Mouse (Mus musculus) c-Kit-positive CD71-negative TER-119-negative erythroid progenitor cells, embryonic 14.5 days (primary cell): Measurements from ENCODE around the gene Zfp607b.

Experiments
- DNase-seq: peaks from one replicate; pipeline ENCODE4 v3.0.0-alpha.2; 2013; ENCODE audit warnings: low read depth

The Zfp607b gene

DNA sequence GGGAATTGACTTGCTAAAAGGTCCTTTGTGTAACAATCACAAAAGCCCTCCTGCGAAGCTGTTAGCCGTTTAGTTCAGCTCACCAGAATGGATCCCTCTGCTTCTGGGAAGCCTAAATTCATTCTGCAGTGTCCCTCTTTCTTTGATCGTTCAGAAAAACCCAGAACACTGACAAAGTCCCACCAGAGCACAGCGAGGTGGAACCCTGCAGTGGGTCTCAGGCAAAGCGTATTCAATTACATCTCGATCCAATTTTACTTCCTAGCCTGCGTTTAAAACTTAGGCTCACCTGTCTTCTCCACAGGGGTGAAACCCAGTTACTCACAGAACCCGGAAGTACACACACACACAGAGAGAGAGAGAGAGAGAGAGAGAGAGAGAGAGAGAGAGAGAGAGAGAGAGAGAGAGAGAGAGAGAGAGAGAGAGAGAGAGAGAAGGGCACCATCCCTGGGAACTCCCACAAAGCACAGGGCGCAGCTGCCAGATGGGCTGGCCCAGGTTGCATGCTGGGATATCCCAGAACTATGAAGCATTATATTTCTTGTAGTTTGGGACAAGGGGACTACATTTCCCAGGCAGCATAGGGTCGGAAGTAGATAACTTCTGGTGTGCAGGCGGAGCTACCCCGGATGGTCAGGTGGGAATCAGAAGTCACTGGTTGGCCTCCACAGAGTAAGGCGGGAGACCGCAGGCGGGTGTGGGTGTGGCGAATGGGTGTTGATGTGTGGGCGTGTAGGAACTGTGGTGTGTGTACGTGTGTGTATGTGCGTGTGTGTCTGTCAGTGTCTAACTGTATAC, at the start of gene Zfp607b:
TSS of gene Zfp607b (plus strand) at position 526 of the 798 bp plus-strand sequence.
- peak; percentile 89 for DNase-seq

DNA sequence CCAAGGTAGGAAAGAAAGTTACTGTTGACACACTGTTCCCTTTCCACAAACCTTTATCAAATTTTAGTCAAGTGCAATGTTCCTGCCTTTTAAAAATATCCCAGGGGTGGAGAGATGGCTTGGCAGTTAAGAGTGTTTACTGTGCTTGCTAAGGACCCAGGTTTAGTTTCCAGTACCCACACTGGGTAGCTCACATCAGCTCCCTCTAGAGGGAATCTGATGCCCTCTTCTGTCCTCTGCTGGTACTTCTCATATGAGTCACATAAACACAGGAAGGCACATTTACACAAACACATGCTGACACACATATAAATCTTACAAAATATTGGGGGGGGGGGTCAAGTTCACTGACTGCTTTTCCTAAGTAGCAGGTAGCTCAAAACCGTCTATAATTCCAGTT, 44.7 kb upstream of the Zfp607b start:
- no peak for DNase-seq

DNA sequence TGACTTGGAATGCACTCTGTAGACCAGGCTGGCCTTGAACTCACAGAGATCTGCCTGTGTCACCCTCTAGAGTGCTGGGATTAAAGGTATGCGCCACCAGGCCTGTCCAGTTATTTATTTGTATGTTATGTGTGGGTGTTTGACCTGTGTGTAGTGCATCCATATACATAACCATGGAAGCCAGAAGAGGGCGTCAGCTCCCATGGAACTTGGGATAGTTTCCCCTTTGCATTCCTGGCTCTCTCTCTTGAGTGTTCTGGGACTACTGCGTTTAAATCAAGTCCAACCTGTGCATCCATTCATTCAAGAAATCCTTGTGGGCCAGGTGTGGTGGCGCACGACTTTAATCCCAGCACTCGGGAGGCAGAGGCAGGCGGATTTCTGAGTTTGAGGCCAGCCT, 42.6 kb upstream of the Zfp607b start:
- no peak for DNase-seq

DNA sequence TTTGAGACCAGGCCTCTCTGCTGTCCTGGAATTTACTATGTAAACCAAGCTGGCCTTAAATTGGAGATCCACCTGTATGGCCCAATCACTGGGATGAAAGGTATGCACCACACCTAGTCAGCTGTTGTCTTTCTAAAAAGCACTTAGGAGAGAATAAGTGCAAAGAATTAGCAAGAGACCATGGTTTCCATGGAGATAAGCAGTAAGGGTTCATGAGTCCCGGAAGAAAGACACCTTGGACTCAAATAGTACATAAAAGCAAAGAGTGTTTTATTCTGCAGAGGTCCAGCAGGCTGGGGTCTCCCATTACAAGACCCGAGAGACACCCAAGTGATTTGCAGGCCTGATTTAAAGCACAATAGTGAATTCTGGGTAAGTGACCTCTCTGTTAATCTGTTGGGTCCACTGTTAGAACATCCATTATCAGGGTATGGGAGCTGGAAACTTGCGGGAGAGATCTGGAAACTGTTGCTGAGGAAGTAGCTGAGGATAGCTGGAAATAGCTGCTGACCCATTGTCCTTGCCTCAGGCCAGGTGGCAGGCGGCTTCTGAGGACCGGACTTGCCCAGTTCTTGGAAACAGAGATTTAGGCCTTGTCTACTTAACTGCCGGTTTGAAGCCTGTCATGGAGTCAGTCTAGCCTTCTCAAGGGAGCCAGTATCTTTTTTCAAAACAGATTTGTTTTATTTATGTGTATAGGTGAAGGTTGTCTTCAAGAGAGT, 41.7 kb upstream of the Zfp607b start:
- DNase-seq = no peak

DNA sequence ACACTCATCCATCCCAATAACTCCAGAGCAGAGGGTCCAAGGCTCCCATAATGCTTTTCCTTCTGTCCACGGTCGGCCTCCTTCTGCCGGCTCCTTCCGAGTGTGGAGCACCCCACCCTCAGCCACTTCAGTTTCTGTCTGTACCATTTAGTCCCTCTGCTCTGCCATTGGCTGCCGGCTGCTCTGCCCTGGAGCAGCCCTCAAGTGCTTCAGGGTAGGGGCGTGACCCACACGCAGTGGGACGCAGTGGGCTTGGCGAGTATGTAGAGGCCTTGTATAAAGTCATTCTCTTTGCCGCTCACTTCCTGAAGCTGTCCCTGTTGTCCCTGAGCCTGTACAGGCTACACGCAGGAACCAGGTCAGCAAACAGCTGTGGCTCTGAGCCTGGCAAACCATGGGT, 39.4 kb upstream of the Zfp607b start:
- no peak for DNase-seq

DNA sequence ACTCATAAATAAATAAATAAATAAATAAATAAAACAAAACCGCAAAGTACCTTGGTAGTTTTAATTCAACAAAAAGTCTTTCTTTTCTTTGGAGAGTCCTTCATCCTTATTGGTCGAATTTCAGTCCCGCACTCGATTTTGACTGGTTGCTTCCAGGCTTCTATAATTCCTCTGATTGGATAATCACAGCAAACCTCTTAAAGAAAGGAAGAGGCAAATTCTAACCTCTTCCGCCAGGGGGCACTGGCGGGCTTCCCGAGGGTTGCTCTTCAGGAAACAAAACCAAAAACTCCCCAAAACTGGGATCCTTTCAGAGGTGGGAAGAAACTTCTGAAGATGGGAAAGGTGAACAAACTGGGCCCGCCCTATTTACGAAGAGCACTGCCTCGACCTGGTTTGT, 38.2 kb upstream of the Zfp607b start:
- peak; percentile 82 for DNase-seq

DNA sequence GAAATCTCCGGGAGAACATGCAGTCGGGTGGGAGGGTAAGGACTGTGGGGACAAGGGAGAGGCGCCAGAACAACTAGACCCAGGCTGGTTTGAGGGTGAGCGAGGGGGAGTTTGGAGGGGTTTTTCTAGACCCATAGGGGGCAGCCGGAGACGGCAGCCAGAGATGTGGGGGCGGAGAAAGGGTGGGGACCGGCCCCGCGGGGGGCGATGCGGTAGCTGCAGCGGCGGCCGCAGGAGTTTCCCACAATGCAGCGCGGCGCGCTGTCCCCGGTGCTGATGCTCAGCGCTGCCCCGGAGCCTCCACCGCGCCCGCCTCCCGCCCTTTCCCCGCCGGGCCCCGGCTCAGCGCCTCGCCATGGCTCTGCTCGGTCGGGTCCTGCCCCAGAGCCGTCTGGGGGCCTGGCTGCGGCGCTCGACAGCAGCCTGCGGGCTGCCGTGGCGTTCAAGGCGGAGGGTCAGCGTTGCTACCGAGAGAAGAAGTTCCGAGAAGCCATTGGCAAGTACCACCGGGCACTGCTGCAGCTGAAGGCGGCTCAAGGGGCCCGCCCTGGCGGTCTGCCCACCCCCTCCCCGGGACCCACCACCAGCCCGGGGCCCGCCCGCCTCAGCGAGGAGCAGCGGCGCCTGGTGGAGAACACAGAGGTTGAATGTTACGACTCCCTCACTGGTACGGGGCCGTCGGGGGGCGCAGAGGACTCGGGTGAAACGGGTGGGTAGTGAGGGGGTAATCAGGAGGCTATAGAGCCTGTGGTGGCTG, 35.3 kb upstream of the Zfp607b start, which contains the start of gene Ttc9b:
TSS of gene Ttc9b (plus strand) at position 235 of the 757 bp plus-strand sequence.
- no peak for DNase-seq

DNA sequence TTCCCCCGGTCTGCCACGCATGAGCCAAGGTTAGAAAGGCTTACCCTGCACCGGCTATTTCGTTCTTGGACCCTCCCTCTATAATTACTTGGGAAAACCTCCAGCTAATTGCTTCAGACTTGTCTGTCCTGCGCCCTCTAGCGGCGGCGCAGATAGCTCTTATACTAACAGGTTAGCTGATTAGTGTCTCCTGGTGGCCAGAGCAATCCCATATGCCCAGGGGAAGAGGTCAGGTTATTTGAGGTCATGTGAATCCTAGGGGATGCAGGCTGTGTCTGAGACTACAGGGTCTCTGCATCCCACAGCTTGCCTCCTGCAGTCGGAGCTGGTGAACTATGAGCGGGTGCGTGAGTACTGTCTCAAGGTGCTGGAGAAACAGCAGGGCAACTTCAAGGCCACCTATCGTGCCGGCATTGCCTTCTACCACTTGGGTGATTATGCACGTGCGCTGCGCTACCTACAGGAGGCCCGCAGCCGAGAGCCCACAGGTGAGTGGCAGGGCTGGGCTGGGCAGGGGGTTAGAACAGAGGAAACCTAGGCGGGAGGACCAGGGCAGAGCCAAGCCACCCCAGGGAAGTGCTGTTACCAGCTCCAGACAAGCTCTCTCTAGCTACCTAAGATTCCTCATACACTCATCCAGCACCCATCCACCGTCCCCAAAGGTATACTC, 34.4 kb upstream of the Zfp607b start:
- DNase-seq = no peak

DNA sequence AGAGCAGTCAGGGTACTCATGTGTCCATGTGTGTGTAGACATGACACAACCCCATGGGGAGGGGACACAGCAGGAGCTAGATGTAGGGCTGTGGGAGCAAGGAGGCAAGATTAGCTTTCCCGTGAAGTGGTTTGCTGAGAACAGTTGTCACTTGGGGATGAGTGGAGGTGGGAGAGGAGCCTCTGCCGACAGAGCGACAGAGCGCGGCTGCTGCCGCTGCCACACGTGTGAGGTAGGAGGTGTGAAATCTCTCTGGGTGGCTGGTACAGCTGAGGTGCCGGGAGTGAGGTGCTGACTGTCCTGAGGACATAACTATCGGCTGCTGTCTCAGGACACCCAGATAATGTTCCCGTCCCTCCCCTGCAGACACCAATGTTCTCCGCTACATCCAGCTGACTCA, 33.6 kb upstream of the Zfp607b start:
- no peak for DNase-seq

DNA sequence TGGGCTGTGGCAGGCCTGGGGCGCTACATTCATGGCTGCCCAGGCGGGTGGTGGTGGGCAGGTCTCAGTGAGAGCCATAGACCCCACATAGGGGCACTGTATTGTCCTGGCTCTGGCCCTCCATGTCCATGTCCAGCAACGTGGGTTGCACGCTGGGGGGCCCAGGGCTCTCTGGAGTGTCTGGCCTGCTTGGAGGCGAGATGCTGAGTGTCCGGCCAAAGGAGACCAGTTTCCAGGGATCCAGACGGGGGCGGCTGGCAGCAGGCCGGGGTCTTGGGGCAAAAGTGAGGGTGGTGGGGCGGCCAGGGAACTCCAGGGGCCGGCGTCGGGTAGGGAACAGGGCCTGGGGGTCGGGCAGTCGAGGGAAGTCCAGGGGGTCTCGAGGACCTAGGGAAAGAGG, 32.5 kb upstream of the Zfp607b start:
- DNase-seq = no peak

DNA sequence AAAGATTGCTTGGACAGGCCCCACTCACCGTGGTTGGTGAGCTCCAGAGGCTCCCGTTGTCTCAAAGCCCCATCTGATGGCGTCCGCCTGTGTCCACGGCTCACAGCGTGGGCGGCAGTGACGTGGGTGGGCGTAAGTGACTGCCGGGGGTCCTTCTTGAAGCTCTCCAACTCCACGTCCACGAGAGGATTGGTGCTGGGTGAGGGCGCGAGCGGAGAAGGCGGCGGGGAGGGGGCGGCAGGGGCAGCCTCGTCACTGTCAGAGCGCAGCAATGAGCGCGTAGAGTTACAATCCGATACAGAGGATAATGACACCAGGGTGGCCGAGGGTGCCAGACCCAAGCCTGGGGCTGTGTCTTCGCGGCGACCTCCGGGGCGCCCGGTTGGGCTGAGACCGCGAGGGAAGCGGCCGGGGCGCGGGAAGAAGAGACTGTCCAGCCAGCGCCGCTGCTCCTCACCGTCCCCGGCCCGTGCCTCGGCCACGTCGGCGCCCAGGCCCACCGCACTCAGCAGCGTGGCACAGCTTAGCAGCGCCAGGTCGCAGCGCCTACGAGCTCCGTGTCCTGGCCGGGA, 31.2 kb upstream of the Zfp607b start:
- DNase-seq = no peak

DNA sequence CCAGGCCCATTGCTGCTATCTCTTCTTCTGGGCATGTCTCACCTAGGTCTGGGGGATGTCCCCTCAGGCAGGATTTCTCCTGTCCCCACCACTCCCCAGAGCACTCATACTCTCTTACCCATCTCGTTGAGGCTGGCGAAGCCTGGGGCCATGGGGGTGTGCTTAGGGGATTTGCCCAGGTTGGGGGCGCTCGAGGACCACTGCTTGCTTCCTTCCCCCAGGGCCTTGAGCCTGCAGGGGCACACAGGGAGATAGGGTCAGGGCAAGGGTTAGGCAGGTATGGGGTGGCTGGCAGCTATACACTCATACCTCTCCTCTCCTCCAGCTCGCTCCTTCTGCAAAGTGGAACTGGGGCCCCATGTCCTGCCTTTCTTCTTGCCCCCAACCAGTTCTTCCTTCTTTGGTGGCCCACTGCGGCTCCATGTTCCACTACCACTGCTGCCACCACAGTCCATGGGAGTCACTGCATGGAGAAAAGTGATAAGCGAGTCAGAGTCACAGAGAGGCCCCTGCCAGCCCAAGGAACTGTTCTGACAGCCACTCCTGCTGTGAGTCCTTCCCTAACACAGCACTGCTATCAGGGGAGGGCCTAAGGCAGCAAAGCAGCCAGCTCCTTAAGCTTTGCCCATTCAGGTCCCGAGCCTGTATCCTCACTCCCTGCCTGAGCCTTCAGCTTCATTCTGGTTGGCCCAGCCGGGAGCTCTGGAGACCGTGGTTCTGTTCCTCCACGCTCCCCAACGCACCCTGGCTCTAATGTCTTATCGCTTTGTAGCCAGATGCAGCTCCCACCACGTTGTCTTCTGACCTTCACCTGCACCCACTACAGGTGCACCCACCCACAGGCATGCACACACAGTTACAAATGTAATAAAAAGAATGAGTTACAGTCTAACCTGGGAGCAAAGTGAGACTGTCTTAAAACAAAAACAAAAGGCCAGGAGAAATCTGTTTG, 30.2 kb upstream of the Zfp607b start:
- no peak for DNase-seq

DNA sequence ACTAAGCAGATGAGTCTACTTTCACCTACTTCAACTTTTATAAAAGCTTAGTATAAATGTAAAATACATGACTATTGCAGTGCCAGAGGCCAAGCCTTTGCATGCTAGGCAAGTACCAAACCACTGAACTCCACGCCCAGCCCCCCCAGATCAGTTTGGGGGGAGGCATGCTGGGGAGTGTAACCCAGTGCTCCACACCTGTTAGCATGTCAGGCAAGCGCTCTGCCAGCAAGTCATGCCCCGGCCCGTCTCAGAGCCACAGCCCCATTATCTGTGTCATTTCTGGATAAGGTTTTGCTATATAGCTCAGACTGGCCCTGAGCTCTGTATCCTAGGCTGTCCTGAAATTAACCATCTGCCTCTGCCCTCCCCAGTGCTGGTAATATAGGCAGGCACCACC, 27.1 kb upstream of the Zfp607b start:
- no peak for DNase-seq

DNA sequence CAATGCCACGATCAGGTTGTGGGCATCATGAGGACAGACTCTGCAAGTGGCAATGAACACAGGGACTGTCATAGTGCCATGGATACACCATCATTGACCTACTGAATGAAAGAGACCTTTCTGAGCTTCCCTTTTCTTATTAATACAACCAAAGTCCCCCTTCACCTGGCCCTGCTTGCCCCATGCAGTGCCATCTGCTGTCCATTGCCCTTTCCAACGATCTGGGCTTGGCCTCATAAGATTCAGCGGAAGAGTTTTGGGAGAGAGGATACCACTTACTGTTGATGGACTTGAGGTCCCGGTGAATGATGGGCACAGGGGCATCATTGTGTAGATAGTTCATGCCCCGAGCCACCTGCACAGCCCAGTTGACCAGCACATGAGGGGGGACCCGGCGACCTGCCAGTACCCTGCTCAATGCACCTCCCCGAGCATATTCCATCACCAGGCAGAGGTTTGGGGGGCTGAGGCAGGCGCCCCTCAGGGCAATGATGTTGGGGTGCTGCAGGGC, 16.0 kb upstream of the Zfp607b start:
- no peak for DNase-seq

DNA sequence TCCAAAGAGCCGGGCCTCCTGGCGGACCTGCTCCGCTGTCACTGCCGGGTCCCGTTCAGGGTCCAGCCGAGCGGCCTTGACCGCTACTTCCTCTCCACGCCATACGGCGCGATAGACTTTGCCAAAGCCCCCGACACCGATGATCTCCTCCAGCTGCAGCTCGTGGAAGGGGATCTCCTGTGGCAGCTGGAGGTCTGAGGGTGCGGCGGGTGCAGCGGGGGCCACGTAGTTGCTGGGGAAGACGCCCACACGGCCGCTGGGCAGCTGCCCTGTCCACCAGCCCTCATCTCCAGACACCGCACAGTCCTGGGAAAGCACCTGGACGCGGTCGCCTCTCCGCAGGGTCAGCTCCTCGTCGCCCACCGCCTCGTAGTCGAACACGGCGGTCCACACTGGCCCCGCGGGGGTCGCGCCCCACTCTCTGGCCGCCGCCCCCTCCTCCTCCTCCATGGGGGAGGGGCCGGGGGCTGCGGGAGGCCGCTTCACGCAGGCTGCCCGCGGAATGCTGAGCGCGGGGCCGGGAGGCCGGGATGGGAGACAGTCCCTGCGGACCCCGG, 15.5 kb upstream of the Zfp607b start:
- DNase-seq = no peak

DNA sequence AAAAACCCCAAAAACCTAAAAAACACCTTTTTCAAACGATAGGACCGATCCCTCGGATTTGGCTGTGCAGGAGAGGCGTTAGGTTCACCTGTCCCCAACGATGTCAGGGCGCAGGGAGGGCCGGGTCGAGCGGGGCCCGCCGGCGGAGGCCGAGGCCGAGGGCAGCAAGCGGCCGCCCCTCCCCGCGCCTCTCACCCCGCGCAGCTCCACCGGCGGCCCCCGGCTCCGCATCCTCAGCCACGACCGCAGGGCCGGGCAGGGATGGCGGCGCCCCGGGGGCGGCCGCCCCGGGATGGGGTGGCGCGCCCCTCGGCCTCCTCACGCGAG, 15.0 kb upstream of the Zfp607b start:
- no peak for DNase-seq

DNA sequence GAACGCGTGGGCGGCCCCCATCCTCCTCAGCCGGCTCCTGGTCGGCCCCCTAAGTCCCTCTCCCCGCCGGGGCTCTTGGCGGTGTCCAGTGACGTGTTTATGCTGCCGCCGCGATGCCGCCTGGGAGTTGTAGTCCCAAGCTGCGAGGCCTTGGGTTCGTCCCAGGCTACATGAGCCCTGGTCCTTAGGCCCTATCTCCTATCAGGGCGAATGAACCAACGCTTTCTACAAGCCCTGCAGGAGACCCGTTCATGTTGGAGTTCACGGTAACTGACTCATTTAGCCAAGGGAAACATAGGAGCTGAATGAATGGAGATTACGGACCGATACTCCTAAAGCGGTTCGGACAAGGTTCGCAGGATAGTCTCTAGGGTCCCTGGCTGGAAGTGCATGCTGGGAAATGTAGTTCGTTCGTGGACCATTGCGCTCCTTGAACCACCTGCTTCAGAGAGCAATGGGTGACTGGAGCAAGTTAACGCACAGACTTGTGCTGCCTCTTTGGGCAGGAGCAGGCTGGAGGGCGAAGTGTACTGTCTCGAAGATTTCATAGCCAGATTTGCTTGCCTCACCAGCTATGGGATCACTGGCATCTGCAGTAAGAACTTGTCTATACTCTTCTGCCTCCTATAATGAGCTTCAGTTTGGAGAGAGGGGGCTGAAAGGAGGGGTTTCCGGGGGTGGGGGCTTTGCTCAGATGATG, 14.5 kb upstream of the Zfp607b start, which contains the start of gene Map3k10:
TSS of gene Map3k10 (minus strand) at position 77 of the 700 bp plus-strand sequence.
- DNase-seq = peak; percentile 86

DNA sequence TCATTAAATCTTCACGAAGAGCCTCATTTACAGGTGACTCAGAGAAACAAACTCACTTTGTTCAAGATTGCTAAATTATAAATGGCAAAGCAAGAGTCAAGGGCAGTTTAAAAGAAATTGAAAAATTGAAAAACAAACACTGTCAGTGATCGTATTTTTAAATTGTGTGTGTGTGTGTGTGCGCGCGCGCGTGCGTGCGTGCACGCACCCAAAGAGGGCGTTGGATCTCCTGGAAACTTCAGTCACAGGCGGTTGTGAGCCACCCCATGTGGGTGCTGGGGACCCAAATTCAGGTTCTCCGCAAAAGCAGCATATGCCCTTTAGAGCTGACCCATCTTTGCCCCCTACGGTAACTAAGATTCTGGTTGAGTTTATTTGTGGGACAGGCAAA, 13.9 kb upstream of the Zfp607b start:
- no peak for DNase-seq

DNA sequence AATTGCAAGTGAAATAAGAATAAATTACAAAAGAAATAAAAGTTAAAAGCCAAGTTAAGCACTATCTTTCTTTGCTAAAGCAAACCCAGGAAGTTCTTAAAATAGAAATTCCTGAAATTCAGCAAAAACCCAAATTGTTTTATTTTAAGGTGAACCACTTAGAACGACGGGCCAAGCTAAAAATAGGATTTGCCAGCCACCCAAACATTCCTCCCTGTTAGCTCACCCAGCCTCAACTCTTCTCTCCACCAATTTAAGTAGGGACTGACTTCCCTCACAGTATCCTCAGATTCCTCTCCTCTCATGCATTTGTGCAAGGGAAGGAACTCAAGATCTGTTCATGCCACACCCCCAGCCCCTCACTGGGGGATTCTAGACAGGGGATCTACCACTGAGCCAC, 5.9 kb upstream of the Zfp607b start:
- no peak for DNase-seq

DNA sequence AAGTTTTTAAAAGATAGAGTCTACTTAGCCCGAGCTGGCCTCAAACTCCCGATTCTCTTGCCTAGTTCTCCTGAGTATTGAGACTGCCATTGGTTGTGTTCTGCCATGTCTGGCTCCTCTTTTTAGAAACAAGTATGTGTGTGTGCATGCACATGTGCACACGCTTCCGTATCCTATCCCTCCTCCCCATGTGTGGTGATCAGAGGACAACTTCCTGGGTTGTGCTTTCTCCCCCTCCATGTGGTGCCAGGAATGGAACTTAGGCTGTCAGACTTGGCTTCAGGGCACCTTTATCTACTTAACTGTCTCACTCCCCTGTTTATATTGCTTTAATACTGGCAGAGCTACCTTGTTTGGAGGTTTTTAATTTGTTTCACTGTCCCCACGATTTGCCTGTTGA, 3.9 kb upstream of the Zfp607b start:
- DNase-seq = no peak
